Mouse (Mus musculus): ENCODE data around the gene Timm8a2. TPM values are rescaled to one million over a fixed set of nuclear protein-coding genes. Genes with fewer than 3 reads are reported as not detected.

Gene Timm8a2
- polyA plus RNA-seq, 2 experiments = not detected

GRCm38 (mm10) chr14:121993616-121994015, 40.9 kb upstream of the Timm8a2 start:
- DNase-seq (ENCODE audit: low read depth in 3 of 3, low spot score in 3 of 3) (no peak), ATAC-seq (ENCODE audit: insufficient read depth) (no peak)
- WGBS (ENCODE audit: insufficient replicate concordance) = 70% methylated on average over 4 of the region's 4 CpGs
- Histone ChIP-seq H3K9me3 (ENCODE audit: control insufficient read depth, low read length) (no peaks in the 10 kb centered on the region), H3K27me3 (ENCODE audit: control insufficient read depth, insufficient read depth, low read length) (no peaks in the 10 kb centered on the region), H3K4me2 (ENCODE audit: low read depth) (no peak overlapping the region), H3K4me3 (ENCODE audit: insufficient read depth in 1 of 2, low read depth in 2 of 2, low read length in 2 of 2) (no peak overlapping the region), H3K36me3 (replicated peaks; ENCODE audit: control insufficient read depth, insufficient read depth, low read depth) (no peaks in the 10 kb centered on the region), H3K27ac (no peak overlapping the region), H3K4me1 (replicated peaks; ENCODE audit: control insufficient read depth in 2 of 2, insufficient read depth in 2 of 2, low read length in 1 of 2) (peaks cover 0 to 15% of the 10 kb centered on the region in 2 experiments; a peak in 2 of 4 replicates), H3K9ac (replicated peaks) (no peak overlapping the region)
- TF ChIP-seq CTCF (IDR thresholded peaks at IDR 0.05; ENCODE audit: low read depth) (no peak), EP300 (IDR thresholded peaks at IDR 0.05; ENCODE audit: low read depth) (no peak)

GRCm38 (mm10) chr14:121994171-121994700, 40.2 kb upstream of the Timm8a2 start:
- H3K4me3 ChIP-seq (ENCODE audit: insufficient read depth in 1 of 2, low read depth in 2 of 2, low read length in 2 of 2) = no peak overlapping the region
- 72% methylated on average over 17 of the region's 17 CpGs for WGBS (ENCODE audit: insufficient replicate concordance)
- no peaks in the 10 kb centered on the region for H3K27me3 ChIP-seq (ENCODE audit: control insufficient read depth, insufficient read depth, low read length)
- no peak for ATAC-seq (ENCODE audit: insufficient read depth)
- H3K4me1 ChIP-seq (replicated peaks; ENCODE audit: control insufficient read depth in 2 of 2, insufficient read depth in 2 of 2, low read length in 1 of 2) = peaks cover 0 to 12% of the 10 kb centered on the region in 2 experiments; a peak in 2 of 4 replicates
- H3K9me3 ChIP-seq (ENCODE audit: control insufficient read depth, low read length) = no peaks in the 10 kb centered on the region
- DNase-seq (ENCODE audit: low read depth in 3 of 3, low spot score in 3 of 3) = no peak
- no peak overlapping the region for H3K9ac ChIP-seq (replicated peaks)
- no peak overlapping the region for H3K4me2 ChIP-seq (ENCODE audit: low read depth)
- no peak overlapping the region for H3K27ac ChIP-seq
- TF ChIP-seq CTCF (IDR thresholded peaks at IDR 0.05; ENCODE audit: low read depth) (no peak), EP300 (IDR thresholded peaks at IDR 0.05; ENCODE audit: low read depth) (no peak)
- H3K36me3 ChIP-seq (replicated peaks; ENCODE audit: control insufficient read depth, insufficient read depth, low read depth) = no peaks in the 10 kb centered on the region

GRCm38 (mm10) chr14:121994846-121995556, 39.5 kb upstream of the Timm8a2 start:
- TF ChIP-seq EP300 (IDR thresholded peaks at IDR 0.05; ENCODE audit: low read depth) (no peak), CTCF (IDR thresholded peaks at IDR 0.05; ENCODE audit: low read depth) (no peak)
- no peak overlapping the region for H3K9ac ChIP-seq (replicated peaks)
- no peaks in the 10 kb centered on the region for H3K27me3 ChIP-seq (ENCODE audit: control insufficient read depth, insufficient read depth, low read length)
- no peak overlapping the region for H3K4me2 ChIP-seq (ENCODE audit: low read depth)
- peaks cover 0 to 10% of the 10 kb centered on the region in 2 experiments; a peak in 2 of 4 replicates for H3K4me1 ChIP-seq (replicated peaks; ENCODE audit: control insufficient read depth in 2 of 2, insufficient read depth in 2 of 2, low read length in 1 of 2)
- ATAC-seq (ENCODE audit: insufficient read depth) = no peak
- no peaks in the 10 kb centered on the region for H3K36me3 ChIP-seq (replicated peaks; ENCODE audit: control insufficient read depth, insufficient read depth, low read depth)
- H3K4me3 ChIP-seq (ENCODE audit: insufficient read depth in 1 of 2, low read depth in 2 of 2, low read length in 2 of 2) = no peak overlapping the region
- no peaks in the 10 kb centered on the region for H3K9me3 ChIP-seq (ENCODE audit: control insufficient read depth, low read length)
- no peak overlapping the region for H3K27ac ChIP-seq
- WGBS (ENCODE audit: insufficient replicate concordance) = 53% methylated on average over 7 of the region's 7 CpGs
- DNase-seq (ENCODE audit: low read depth in 3 of 3, low spot score in 3 of 3) = no peak

- no peaks in the 10 kb centered on the region for H3K9me3 ChIP-seq (ENCODE audit: control insufficient read depth, low read length)
- H3K27me3 ChIP-seq (ENCODE audit: control insufficient read depth, insufficient read depth, low read length) = no peaks in the 10 kb centered on the region
- DNase-seq (ENCODE audit: low read depth in 3 of 3, low spot score in 3 of 3) (no peak), ATAC-seq (ENCODE audit: insufficient read depth) (no peak)
- WGBS (ENCODE audit: insufficient replicate concordance) = 14% methylated on average over 1 of the region's 1 CpGs
- no peak overlapping the region for H3K4me3 ChIP-seq (ENCODE audit: insufficient read depth in 1 of 2, low read depth in 2 of 2, low read length in 2 of 2)
- no peak overlapping the region for H3K9ac ChIP-seq (replicated peaks)
- TF ChIP-seq EP300 (IDR thresholded peaks at IDR 0.05; ENCODE audit: low read depth) (no peak), CTCF (IDR thresholded peaks at IDR 0.05; ENCODE audit: low read depth) (no peak)
- H3K36me3 ChIP-seq (replicated peaks; ENCODE audit: control insufficient read depth, insufficient read depth, low read depth) = no peaks in the 10 kb centered on the region
- no peak overlapping the region for H3K4me2 ChIP-seq (ENCODE audit: low read depth)
- H3K4me1 ChIP-seq (replicated peaks; ENCODE audit: control insufficient read depth in 2 of 2, insufficient read depth in 2 of 2, low read length in 1 of 2) = peaks cover 0 to 10% of the 10 kb centered on the region in 2 experiments; a peak in 2 of 4 replicates
- no peak overlapping the region for H3K27ac ChIP-seq
Observed at GRCm38 (mm10) chr14:121995557-121995870, 39.0 kb upstream of the Timm8a2 start.

- Histone ChIP-seq H3K36me3 (replicated peaks; ENCODE audit: control insufficient read depth, insufficient read depth, low read depth) (no peaks in the 10 kb centered on the region), H3K4me3 (ENCODE audit: insufficient read depth in 1 of 2, low read depth in 2 of 2, low read length in 2 of 2) (no peak overlapping the region), H3K4me2 (ENCODE audit: low read depth) (no peak overlapping the region), H3K4me1 (replicated peaks; ENCODE audit: control insufficient read depth in 2 of 2, insufficient read depth in 2 of 2, low read length in 1 of 2) (peaks cover 0 to 10% of the 10 kb centered on the region in 2 experiments; a peak in 2 of 4 replicates), H3K27me3 (ENCODE audit: control insufficient read depth, insufficient read depth, low read length) (no peaks in the 10 kb centered on the region), H3K9me3 (ENCODE audit: control insufficient read depth, low read length) (no peaks in the 10 kb centered on the region), H3K27ac (no peak overlapping the region), H3K9ac (replicated peaks) (no peak overlapping the region)
- DNase-seq (ENCODE audit: low read depth in 3 of 3, low spot score in 3 of 3) (no peak), ATAC-seq (ENCODE audit: insufficient read depth) (no peak)
- no peak for TF ChIP-seq EP300 (IDR thresholded peaks at IDR 0.05; ENCODE audit: low read depth)
- TF ChIP-seq CTCF (IDR thresholded peaks at IDR 0.05; ENCODE audit: low read depth) = no peak
- WGBS (ENCODE audit: insufficient replicate concordance) = 80% methylated on average over 8 of the region's 8 CpGs
Observed at GRCm38 (mm10) chr14:121996786-121997185, 37.7 kb upstream of the Timm8a2 start.

All from liver, embryonic 14.5 days (tissue).